Mouse (Mus musculus): ENCODE results near the gene Celsr1.
"Not testable (repeated sequence)": the region's sequence is repeated elsewhere in the genome, so short reads cannot be mapped to it uniquely, and the experiment has no call there.

The Celsr1 gene

GRCm38 (mm10) chr15:85892498-85893118, 141.0 kb downstream of the Celsr1 start:
- DNase-seq (ENCODE audit: low spot score): no peak

GRCm38 (mm10) chr15:85891971-85892370, 141.6 kb downstream of the Celsr1 start:
- no peak for DNase-seq (ENCODE audit: low spot score)

DNA sequence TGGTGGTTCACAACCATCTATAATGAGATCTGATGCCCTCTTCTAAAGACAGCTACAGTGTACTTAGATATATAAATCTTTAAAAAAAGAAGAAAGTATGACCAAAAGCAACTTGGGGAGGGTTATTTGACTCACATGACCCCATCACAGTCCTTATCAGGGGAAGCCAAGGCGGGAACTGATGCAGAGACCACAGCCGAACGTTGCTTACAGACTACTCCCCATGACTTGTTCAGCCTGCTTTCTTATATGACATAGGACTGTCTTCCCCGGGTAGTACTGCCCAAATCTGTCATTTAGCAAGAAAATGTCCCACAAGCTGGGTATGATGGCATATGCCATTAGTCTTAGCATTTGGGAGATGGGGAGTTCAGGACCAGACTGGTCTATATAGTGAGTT, 144.3 kb downstream of the Celsr1 start:
- no peak for DNase-seq (ENCODE audit: low spot score)

- no peak for DNase-seq (ENCODE audit: low spot score)
These were observed 148.0 kb downstream of the Celsr1 start for GRCm38 (mm10) chr15:85885606-85886005.

DNA sequence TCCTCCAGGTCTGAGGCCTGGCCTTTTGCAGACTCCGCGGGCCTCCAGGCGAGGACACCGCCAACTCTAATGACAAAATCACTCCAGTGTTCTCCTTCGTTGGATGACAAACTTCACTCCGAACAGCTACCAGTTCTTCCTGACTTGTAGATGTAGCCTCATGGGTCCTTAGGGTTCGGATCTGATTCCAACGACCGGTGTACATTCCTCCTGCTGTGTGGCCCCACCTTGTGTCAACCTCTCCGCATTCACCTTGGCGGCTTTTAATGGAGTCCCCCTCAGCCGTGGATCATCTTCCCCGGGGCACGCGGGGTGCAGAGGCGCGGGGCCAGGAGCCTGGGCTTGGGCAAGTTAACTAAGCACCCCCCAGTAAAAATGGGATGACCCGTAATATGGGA, 154.1 kb downstream of the Celsr1 start:
- DNase-seq (ENCODE audit: low spot score): no peak

- DNase-seq (ENCODE audit: low spot score): peak; percentile 94
These were observed 154.6 kb downstream of the Celsr1 start, which contains the start of gene Trmu for GRCm38 (mm10) chr15:85878848-85879497. Gene Trmu, plus strand, starts transcription at chr15:85879312.

GRCm38 (mm10) chr15:85877336-85877735, 156.2 kb downstream of the Celsr1 start:
- DNase-seq (ENCODE audit: low spot score): no peak

GRCm38 (mm10) chr15:85867696-85868095, 165.9 kb downstream of the Celsr1 start:
- peak; percentile 83 for DNase-seq (ENCODE audit: low spot score)

DNA sequence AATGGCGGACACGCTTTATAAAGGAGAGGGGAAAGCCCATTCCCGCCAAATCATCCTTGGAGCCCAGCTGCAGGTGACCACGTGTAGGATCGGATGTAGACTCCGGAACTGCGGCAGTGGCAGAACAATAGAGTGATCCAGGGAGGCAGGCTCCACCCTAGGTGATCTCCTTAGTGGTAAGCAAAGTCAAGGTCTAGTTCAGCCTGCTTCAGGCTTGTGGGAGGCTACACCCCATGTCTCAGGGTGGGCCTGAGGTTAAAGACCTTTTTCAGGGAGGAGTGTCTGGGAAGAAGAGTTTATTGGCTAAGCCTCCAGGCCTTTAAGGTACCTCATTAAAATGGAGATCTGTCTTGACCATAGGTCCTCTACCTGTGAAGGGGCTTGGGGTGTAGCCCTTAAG, 167.7 kb downstream of the Celsr1 start:
- not testable (repeated sequence) for DNase-seq (ENCODE audit: low spot score)

DNA sequence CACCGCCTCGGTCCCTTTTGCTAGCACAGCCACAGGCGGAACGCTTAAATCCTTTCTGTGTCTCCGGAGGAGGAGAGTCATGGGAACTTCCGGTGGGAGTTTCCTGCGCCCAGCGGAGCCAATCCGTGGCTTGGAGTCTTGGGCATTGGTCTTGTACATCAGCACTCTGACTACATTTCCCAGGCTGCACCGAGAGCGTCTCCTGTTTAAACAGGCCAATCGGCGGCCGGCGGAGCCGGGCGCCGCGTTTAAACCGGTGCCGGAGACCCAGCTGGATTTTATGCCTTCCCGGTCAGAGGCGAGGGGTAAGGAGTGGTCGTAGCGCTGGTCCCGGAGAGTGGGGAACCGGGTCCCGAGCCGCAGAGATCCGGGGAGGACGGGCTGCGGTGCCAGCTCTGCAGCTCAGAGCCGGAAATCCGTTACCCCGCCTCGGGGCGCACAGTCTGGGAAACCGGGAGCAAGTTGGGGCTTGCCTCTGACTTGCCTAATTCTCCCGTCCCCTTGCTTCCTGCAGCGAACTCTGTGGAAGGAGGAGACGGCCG, 174.0 kb downstream of the Celsr1 start, which contains the start of gene Gtse1:
TSS of gene Gtse1 (plus strand) at position 256 of the 542 bp plus-strand sequence.
- peak; percentile 95 for DNase-seq (ENCODE audit: low spot score)

- no peak for DNase-seq (ENCODE audit: low spot score)
These were observed 174.5 kb downstream of the Celsr1 start for GRCm38 (mm10) chr15:85858980-85859489.

- DNase-seq (ENCODE audit: low spot score): no peak
These were observed 181.8 kb downstream of the Celsr1 start for GRCm38 (mm10) chr15:85851656-85852392.
